Mouse (Mus musculus) cortical plate, adult 2 months (tissue): Measurements from ENCODE around the gene Krt71.

Experiments used
- CTCF ChIP-seq: fragments of 200-500 bp; IDR thresholded peaks from 2 replicates; pipeline ENCODE4 v1.5.1; 2011; ENCODE audit warnings: mild to moderate bottlenecking, control low read depth, low read length; ENCODE audit not compliant: insufficient read depth; ENCODE audit errors: extremely low read depth
- POLR2A ChIP-seq: fragments of 200-500 bp; IDR thresholded peaks from 2 replicates; pipeline ENCODE4 v1.6.1; 2011; ENCODE audit warnings: mild to moderate bottlenecking, low read length, control low read depth; ENCODE audit not compliant: insufficient read depth; ENCODE audit errors: extremely low read depth

GRCm38 (mm10) chr15:101704066-101704465, 38.8 kb downstream of the Krt71 start:
- TF ChIP-seq CTCF (0 out of 2 replicates have a peak, but pooled peaks have one; percentile 4), POLR2A (no peak)
